Mouse (Mus musculus): ENCODE data around the gene Slc6a13. TPM values are rescaled to one million over a fixed set of nuclear protein-coding genes. Genes with fewer than 3 reads are reported as not detected.

Slc6a13 gene
- total and polyA plus RNA-seq, 3 experiments = 1.0 to 1.5 TPM; not detected in 1

DNA sequence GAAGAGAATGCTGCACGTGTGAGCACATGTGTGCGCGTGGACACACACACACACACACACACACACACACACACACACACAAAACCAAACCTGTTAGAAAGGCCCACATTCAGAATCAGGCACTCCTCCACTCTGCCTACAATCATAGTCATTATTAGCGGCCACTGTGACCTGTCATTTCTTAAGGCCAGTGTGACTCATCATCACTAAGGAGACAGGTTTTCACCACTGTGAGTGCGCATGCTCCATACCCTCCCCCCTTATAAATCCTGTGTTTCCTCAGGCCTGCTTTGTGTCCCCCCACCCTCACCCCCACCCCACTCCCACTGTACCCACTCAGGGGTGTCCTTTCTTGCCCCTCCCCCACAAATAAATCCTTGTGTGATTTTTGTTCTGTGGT, 15.9 kb upstream of the Slc6a13 start:
- Histone ChIP-seq H3K9me3 (replicated peaks; ENCODE audit: insufficient read depth, low read length) (no peaks in the 10 kb centered on the region), H3K4me3 (ENCODE audit: control insufficient read depth in 1 of 2, insufficient read depth in 1 of 2, low read depth in 2 of 2, low read length in 2 of 2) (no peak overlapping the region), H3K27me3 (ENCODE audit: control insufficient read depth in 1 of 2, insufficient read depth in 2 of 2, low read length in 2 of 2) (peaks cover 2 to 11% of the 10 kb centered on the region in 2 experiments), H3K4me1 (ENCODE audit: control insufficient read depth in 1 of 2, insufficient read depth in 2 of 2, low read length in 2 of 2) (no peaks in the 10 kb centered on the region), H3K27ac (ENCODE audit: control insufficient read depth, low read depth, low read length) (no peak overlapping the region), H3K36me3 (ENCODE audit: control insufficient read depth in 1 of 2, insufficient read depth in 2 of 2, low read length in 2 of 2) (no peaks in the 10 kb centered on the region), H3K9ac (ENCODE audit: control insufficient read depth, low read depth, low read length, poor library complexity, severe bottlenecking) (no peak overlapping the region), H3K79me2 (ENCODE audit: control insufficient read depth, insufficient read depth, low read length, poor library complexity) (no peaks in the 10 kb centered on the region)
- DNase-seq (ENCODE audit: low read depth, low spot score) = no peak
- TF ChIP-seq ELF1 (IDR thresholded peaks at IDR 0.05; ENCODE audit: low read depth, low read length) = no peak
- no peak for TF ChIP-seq TAL1 (IDR thresholded peaks at IDR 0.05; ENCODE audit: low read length)
- no peak for TF ChIP-seq SMC3 (IDR thresholded peaks at IDR 0.05; ENCODE audit: low read depth, low read length)
- TF ChIP-seq RAD21 (IDR thresholded peaks at IDR 0.05; ENCODE audit: low read depth, low read length) = no peak
- TF ChIP-seq ZNF384 (IDR thresholded peaks at IDR 0.05; ENCODE audit: low read depth, low read length) = no peak
- no peak for TF ChIP-seq NELFE (IDR thresholded peaks at IDR 0.05; ENCODE audit: low read depth, low read length)
- TF ChIP-seq ZC3H11A (IDR thresholded peaks at IDR 0.05; ENCODE audit: low read depth, low read length) = no peak
- no peak for TF ChIP-seq GABPA (IDR thresholded peaks at IDR 0.05; ENCODE audit: low read depth, low read length)
- no peak for TF ChIP-seq SIN3A (IDR thresholded peaks at IDR 0.05; ENCODE audit: low read length)
- TF ChIP-seq MAZ (IDR thresholded peaks at IDR 0.05; ENCODE audit: low read depth, low read length) = no peak
- no peak for TF ChIP-seq ZKSCAN1 (IDR thresholded peaks at IDR 0.05; ENCODE audit: low read depth, low read length)
- no peak for TF ChIP-seq MEF2A (IDR thresholded peaks at IDR 0.05; ENCODE audit: extremely low read depth, insufficient replicate concordance, low read depth, low read length, poor library complexity, severe bottlenecking)
- TF ChIP-seq CHD2 (IDR thresholded peaks at IDR 0.05; ENCODE audit: low read length) = no peak

DNA sequence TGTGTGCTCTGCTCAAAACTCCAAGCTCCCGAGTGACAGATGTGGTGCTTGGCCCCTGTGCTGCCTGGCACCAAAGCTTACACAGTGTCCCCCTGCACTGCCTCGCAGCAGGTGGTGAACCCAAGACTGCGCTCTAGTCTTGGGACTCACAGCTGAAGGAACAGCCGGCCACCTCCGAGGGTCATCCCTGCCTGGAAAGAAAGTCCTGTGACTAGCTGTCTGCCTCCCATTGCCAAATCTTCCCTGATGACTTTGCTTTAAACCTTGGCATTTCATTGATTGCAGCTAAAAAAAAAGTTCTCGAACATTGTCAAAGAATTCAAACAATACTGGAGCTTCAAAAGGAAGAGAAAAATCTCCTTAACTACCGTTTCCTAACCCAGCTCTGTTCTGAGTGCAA, 710 bp upstream of the Slc6a13 start:
- H3K9ac ChIP-seq (ENCODE audit: control insufficient read depth, low read depth, low read length, poor library complexity, severe bottlenecking) = no peak overlapping the region
- peaks cover 0 to 4% of the 10 kb centered on the region in 2 experiments; a peak in 3 of 4 replicates for H3K27me3 ChIP-seq (ENCODE audit: control insufficient read depth in 1 of 2, insufficient read depth in 2 of 2, low read length in 2 of 2)
- H3K4me3 ChIP-seq (ENCODE audit: control insufficient read depth in 1 of 2, insufficient read depth in 1 of 2, low read depth in 2 of 2, low read length in 2 of 2) = no peak overlapping the region
- no peaks in the 10 kb centered on the region for H3K4me1 ChIP-seq (ENCODE audit: control insufficient read depth in 1 of 2, insufficient read depth in 2 of 2, low read length in 2 of 2)
- H3K9me3 ChIP-seq (replicated peaks; ENCODE audit: insufficient read depth, low read length) = no peaks in the 10 kb centered on the region
- H3K79me2 ChIP-seq (ENCODE audit: control insufficient read depth, insufficient read depth, low read length, poor library complexity) = no peaks in the 10 kb centered on the region
- DNase-seq (ENCODE audit: low read depth, low spot score) = no peak
- no peaks in the 10 kb centered on the region for H3K36me3 ChIP-seq (ENCODE audit: control insufficient read depth in 1 of 2, insufficient read depth in 2 of 2, low read length in 2 of 2)
- TF ChIP-seq ZKSCAN1 (IDR thresholded peaks at IDR 0.05; ENCODE audit: low read depth, low read length) (no peak), E2F4 (IDR thresholded peaks at IDR 0.05; ENCODE audit: borderline replicate concordance, low read depth, low read length) (no peak), POLR2AphosphoS5 (IDR thresholded peaks at IDR 0.05; ENCODE audit: borderline replicate concordance, low read depth, low read length) (no peak)
- no peak overlapping the region for H3K27ac ChIP-seq (ENCODE audit: control insufficient read depth, low read depth, low read length)

GRCm38 (mm10) chr6:121300504-121300903, 477 bp downstream of the Slc6a13 start:
- Histone ChIP-seq H3K27me3 (ENCODE audit: control insufficient read depth in 1 of 2, insufficient read depth in 2 of 2, low read length in 2 of 2) (peaks cover 0 to 4% of the 10 kb centered on the region in 2 experiments; a peak in 3 of 4 replicates), H3K4me3 (ENCODE audit: control insufficient read depth in 1 of 2, insufficient read depth in 1 of 2, low read depth in 2 of 2, low read length in 2 of 2) (no peak overlapping the region), H3K4me1 (ENCODE audit: control insufficient read depth in 1 of 2, insufficient read depth in 2 of 2, low read length in 2 of 2) (no peaks in the 10 kb centered on the region), H3K9me3 (replicated peaks; ENCODE audit: insufficient read depth, low read length) (no peaks in the 10 kb centered on the region), H3K36me3 (ENCODE audit: control insufficient read depth in 1 of 2, insufficient read depth in 2 of 2, low read length in 2 of 2) (no peaks in the 10 kb centered on the region), H3K9ac (ENCODE audit: control insufficient read depth, low read depth, low read length, poor library complexity, severe bottlenecking) (no peak overlapping the region), H3K27ac (ENCODE audit: control insufficient read depth, low read depth, low read length) (no peak overlapping the region), H3K79me2 (ENCODE audit: control insufficient read depth, insufficient read depth, low read length, poor library complexity) (no peaks in the 10 kb centered on the region)
- no peak for TF ChIP-seq TCF12 (IDR thresholded peaks at IDR 0.05; ENCODE audit: low read depth, low read length)
- no peak for TF ChIP-seq ELF1 (IDR thresholded peaks at IDR 0.05; ENCODE audit: low read depth, low read length)
- no peak for TF ChIP-seq RCOR1 (IDR thresholded peaks at IDR 0.05; ENCODE audit: low read depth, low read length)
- no peak for TF ChIP-seq SIN3A (IDR thresholded peaks at IDR 0.05; ENCODE audit: low read length)
- no peak for TF ChIP-seq MXI1 (IDR thresholded peaks at IDR 0.05; ENCODE audit: low read depth, low read length)
- DNase-seq (ENCODE audit: low read depth, low spot score) = no peak

All from MEL (cell line).